Mouse (Mus musculus): ENCODE results near the gene Ascl1. TPM values are rescaled to one million over a fixed set of nuclear protein-coding genes. Genes with fewer than 3 reads are reported as not detected.

Ascl1 gene
- polyA plus RNA-seq, 2 experiments: 0.23 to 0.55 TPM

DNA sequence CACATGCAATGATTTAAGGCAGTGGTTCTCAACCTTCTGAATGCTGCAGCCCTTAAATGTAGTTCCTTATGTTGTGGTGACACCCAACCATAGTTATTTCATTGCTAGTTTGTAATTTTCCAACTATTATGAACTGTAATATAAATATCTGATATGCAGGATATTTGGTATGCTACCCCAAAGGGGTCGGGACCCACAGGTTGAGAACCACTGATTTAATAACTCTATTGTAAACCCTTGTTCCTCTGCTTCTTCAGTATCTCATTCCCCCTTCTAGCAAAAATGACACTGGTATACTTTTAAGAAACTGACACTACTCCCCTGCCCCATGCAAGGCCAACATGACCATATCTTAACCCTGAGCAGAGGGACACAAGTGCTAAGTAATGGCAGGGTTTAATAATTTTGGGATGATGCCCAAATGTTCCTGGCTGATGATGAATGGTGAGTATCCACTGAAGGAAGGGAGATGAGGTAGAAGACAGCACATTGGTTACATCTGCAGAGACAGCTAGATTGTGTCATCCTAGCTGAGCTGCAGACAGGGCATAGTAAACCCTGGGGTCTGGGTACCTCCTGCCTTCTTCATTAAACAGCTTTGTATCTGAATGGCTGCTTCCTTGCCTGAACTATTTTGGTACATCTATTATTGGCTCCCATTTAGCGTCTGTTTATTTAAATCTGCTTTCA lies 47.2 kb downstream of the Ascl1 start:
- peaks cover 8% of the 10 kb centered on the region for H3K4me1 ChIP-seq (ENCODE audit: control insufficient read depth, insufficient read depth, low read length)
- no peak for TF ChIP-seq POLR2A (IDR thresholded peaks at IDR 0.05; ENCODE audit: borderline replicate concordance, extremely low read depth, insufficient read depth, insufficient read length)
- no peak for ATAC-seq (ENCODE audit: low FRiP score, low read depth)
- DNase-seq (ENCODE audit: low spot score): no peak
- 71% methylated on average over 2 of the region's 2 CpGs for WGBS
- no peaks in the 10 kb centered on the region for H3K27me3 ChIP-seq (ENCODE audit: control insufficient read depth, insufficient read depth, low read length)
- H3K27ac ChIP-seq (replicated peaks; ENCODE audit: low read depth, low read length): no peak overlapping the region
- H3K4me3 ChIP-seq (replicated peaks; ENCODE audit: low read length): no peak overlapping the region
- H3K9me3 ChIP-seq (ENCODE audit: control insufficient read depth, low read length): no peaks in the 10 kb centered on the region
- no peaks in the 10 kb centered on the region for H3K36me3 ChIP-seq (ENCODE audit: control insufficient read depth, insufficient read depth, low read length)
- H3K4me2 ChIP-seq (replicated peaks; ENCODE audit: low read depth, low read length, severe bottlenecking): no peak overlapping the region
- no peak overlapping the region for H3K9ac ChIP-seq (ENCODE audit: low read depth, low read length, severe bottlenecking)

Other genes starting within 250 kb of the Ascl1 start
- gene Pah, start 28.1 kb upstream of the Ascl1 start, polyA plus RNA-seq (2012; rRNA removed): not detected in 2 replicates
- not detected in 2 replicates for gene Pah, start 28.1 kb upstream of the Ascl1 start, polyA plus RNA-seq (2014; fragmentation: Nextera tagmentation; extraction: Ambion mirVana)

Measured in limb, embryonic 14.5 days (tissue).